Mouse (Mus musculus): Measurements from ENCODE around the gene Arhgap21. TPM values are rescaled to one million over a fixed set of nuclear protein-coding genes. Genes with fewer than 3 reads are reported as not detected.
"Not testable (repeated sequence)": the region's sequence is repeated elsewhere in the genome, so short reads cannot be mapped to it uniquely, and the experiment has no call there.

Arhgap21 gene
- total RNA-seq, 2 experiments from 2014 or later = 210 to 310 TPM

- intact Hi-C loops (cut with DNase I) = no loop called here
- DNase-seq (ENCODE audit: low spot score in 2 of 2) = no peak
These were observed 23.1 kb downstream of the Arhgap21 start for GRCm38 (mm10) chr2:20945596-20945995.

- no peak for DNase-seq (ENCODE audit: low spot score in 2 of 2)
- intact Hi-C loops (cut with DNase I) = no loop called here
These were observed 24.8 kb downstream of the Arhgap21 start for GRCm38 (mm10) chr2:20943730-20944454.

- intact Hi-C loops (cut with DNase I) = no loop called here
- DNase-seq (ENCODE audit: low spot score in 2 of 2) = no peak
These were observed 25.5 kb downstream of the Arhgap21 start for GRCm38 (mm10) chr2:20943222-20943621.

- no peak for DNase-seq (ENCODE audit: low spot score in 2 of 2)
These were observed 26.1 kb downstream of the Arhgap21 start for GRCm38 (mm10) chr2:20942434-20943198.

GRCm38 (mm10) chr2:20941105-20941504 is 27.6 kb downstream of the Arhgap21 start:
- intact Hi-C loops (cut with DNase I) = no loop called here
- no peak for DNase-seq (ENCODE audit: low spot score in 2 of 2)

More at GRCm38 (mm10) chr2:20942434-20943198, 26.1 kb downstream of the Arhgap21 start:
- intact Hi-C loops (cut with DNase I) = no loop called here

GRCm38 (mm10) chr2:20939367-20939766 is 29.3 kb downstream of the Arhgap21 start:
- intact Hi-C loops (cut with DNase I) = no loop called here
- no peak for DNase-seq (ENCODE audit: low spot score in 2 of 2)

- no peak for DNase-seq (ENCODE audit: low spot score in 2 of 2)
- intact Hi-C loops (cut with DNase I) = no loop called here
These were observed 32.0 kb downstream of the Arhgap21 start for GRCm38 (mm10) chr2:20936609-20937221.

GRCm38 (mm10) chr2:20934406-20934805 is 34.3 kb downstream of the Arhgap21 start:
- intact Hi-C loops (cut with DNase I) = no loop called here
- DNase-seq (ENCODE audit: low spot score in 2 of 2) = no peak

- no peak for DNase-seq (ENCODE audit: low spot score in 2 of 2)
- intact Hi-C loops (cut with DNase I) = no loop called here
These were observed 35.9 kb downstream of the Arhgap21 start for GRCm38 (mm10) chr2:20932748-20933313.

GRCm38 (mm10) chr2:20931761-20932160 is 36.9 kb downstream of the Arhgap21 start:
- DNase-seq (ENCODE audit: low spot score in 2 of 2); intact Hi-C loops (cut with DNase I): not testable (repeated sequence)

- DNase-seq (ENCODE audit: low spot score in 2 of 2) = no peak
- intact Hi-C loops (cut with DNase I) = no loop called here
These were observed 40.2 kb downstream of the Arhgap21 start for GRCm38 (mm10) chr2:20928454-20928853.

GRCm38 (mm10) chr2:20924938-20925337 is 43.7 kb downstream of the Arhgap21 start:
- intact Hi-C loops (cut with DNase I) = no loop called here
- no peak for DNase-seq (ENCODE audit: low spot score in 2 of 2)

GRCm38 (mm10) chr2:20922366-20922765 is 46.3 kb downstream of the Arhgap21 start:
- no peak for DNase-seq (ENCODE audit: low spot score in 2 of 2)
- intact Hi-C loops (cut with DNase I) = no loop called here

- DNase-seq (ENCODE audit: low spot score in 2 of 2) = no peak
- intact Hi-C loops (cut with DNase I) = no loop called here
These were observed 47.1 kb downstream of the Arhgap21 start for GRCm38 (mm10) chr2:20921558-20921957.

- DNase-seq (ENCODE audit: low spot score in 2 of 2) = no peak
- intact Hi-C loops (cut with DNase I) = no loop called here
These were observed 47.7 kb downstream of the Arhgap21 start for GRCm38 (mm10) chr2:20921021-20921420.

- DNase-seq (ENCODE audit: low spot score in 2 of 2) = no peak
- intact Hi-C loops (cut with DNase I) = no loop called here
These were observed 54.0 kb downstream of the Arhgap21 start for GRCm38 (mm10) chr2:20914531-20915320.

- DNase-seq (ENCODE audit: low spot score in 2 of 2) = no peak
- intact Hi-C loops (cut with DNase I) = no loop called here
These were observed 55.7 kb downstream of the Arhgap21 start for GRCm38 (mm10) chr2:20913019-20913415.

GRCm38 (mm10) chr2:20912348-20913018 is 56.2 kb downstream of the Arhgap21 start:
- intact Hi-C loops (cut with DNase I) = no loop called here
- DNase-seq (ENCODE audit: low spot score in 2 of 2) = no peak

GRCm38 (mm10) chr2:20910446-20910845 is 58.2 kb downstream of the Arhgap21 start:
- intact Hi-C loops (cut with DNase I) = no loop called here
- DNase-seq (ENCODE audit: low spot score in 2 of 2) = no peak

All from left cerebral cortex, postnatal 36 days (tissue).